Mouse (Mus musculus): ENCODE data around the gene Dot1l.

DNA sequence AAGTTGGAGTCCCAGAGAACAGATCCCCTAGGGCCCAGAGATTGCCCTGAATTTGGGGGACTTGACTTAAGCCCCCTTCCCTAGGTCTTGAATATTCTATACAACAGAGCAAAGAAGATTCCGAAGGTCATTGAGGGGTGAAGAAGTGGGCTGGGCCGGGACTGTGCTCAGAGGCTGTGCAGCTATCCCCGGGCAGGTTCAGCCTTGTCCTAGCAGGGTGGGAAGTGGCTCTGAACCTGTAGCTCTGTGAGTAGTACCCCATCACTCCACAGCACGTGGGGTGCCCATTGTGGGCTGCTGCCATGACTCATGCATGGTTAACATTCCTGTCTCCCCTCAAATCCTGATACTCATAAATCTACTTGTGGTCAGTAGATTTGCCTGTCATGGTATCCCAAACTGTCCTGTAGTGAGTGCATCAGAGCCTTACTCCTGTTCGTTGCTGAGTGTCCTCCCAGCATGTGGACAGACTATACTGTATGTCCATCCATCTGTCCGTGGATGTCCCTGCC is 21.4 kb downstream of the Dot1l start:
- no peak for TF ChIP-seq CTCF (IDR thresholded peaks at IDR 0.05; ENCODE audit: extremely low read depth, insufficient read depth, low read length)
- TF ChIP-seq POLR2A (IDR thresholded peaks at IDR 0.05; ENCODE audit: extremely low read depth, insufficient read depth, low read length) = no peak

Data from cortical plate, adult 2 months (tissue).